Mouse (Mus musculus) lung, adult 18-20 months (tissue): ENCODE measurements around the gene Tmem240.
"Not testable (repeated sequence)": the region's sequence is repeated elsewhere in the genome, so short reads cannot be mapped to it uniquely, and the experiment has no call there.

Experiments used
- DNase-seq, 2 experiments: peaks; one replicate each; pipeline ENCODE4 v3.0.0; 2022; ENCODE audit warnings: mixed read lengths in 2 of 2

Gene Tmem240

DNA sequence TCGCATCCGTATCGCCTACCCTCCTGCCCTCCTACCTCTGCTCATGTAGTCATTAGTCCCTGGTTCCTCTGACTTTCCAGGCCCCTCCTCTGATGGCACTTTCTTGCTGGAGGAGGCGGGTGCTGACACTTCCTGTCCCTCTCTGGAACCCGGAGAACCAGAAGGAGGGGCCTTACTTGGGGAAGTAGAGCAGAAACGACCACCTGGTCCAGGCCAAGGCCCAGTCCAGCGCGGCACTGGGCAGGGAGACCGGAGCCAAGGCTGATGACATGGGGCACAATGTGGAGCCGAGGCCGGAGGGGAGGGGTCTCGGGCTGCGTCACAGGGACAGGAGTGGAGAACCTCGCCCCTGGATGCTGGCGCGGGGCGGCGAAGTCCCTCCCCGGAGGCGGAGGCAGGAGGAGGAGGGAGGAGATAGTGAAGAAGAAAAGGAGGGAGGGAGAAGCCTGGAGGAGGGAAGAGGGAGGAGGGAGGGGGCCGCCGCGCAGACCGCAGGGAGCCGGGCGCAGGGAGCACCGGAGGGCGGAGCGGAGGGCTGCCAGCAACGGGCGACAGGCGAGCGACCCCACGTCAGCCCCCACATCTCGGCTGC lies at the start of gene Tmem240:
Gene Tmem240, plus strand, starts transcription at position 451 of the 592 bp plus-strand sequence.
- DNase-seq, result peak; percentile 91 to 93

DNA sequence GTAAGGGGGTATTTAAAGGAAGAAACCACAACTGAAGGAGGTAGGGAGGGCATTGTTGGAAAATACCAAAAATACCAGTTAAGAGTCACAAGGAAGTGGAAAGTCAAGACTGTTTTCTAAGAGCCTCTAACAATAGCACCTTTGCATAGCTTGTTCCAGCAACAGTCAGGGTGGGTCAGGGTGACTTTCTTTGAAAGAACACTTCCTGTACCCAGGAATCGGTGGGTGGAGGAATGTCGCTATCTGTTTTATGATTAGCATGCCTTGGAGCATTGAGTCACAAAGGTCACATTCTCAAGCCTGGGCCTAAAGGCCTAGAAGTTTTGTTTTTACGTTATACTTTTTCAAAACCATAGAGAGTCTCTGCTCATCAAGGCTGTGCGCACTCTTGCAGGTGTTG lies 46.8 kb upstream of the Tmem240 start:
- DNase-seq, result not testable (repeated sequence)

DNA sequence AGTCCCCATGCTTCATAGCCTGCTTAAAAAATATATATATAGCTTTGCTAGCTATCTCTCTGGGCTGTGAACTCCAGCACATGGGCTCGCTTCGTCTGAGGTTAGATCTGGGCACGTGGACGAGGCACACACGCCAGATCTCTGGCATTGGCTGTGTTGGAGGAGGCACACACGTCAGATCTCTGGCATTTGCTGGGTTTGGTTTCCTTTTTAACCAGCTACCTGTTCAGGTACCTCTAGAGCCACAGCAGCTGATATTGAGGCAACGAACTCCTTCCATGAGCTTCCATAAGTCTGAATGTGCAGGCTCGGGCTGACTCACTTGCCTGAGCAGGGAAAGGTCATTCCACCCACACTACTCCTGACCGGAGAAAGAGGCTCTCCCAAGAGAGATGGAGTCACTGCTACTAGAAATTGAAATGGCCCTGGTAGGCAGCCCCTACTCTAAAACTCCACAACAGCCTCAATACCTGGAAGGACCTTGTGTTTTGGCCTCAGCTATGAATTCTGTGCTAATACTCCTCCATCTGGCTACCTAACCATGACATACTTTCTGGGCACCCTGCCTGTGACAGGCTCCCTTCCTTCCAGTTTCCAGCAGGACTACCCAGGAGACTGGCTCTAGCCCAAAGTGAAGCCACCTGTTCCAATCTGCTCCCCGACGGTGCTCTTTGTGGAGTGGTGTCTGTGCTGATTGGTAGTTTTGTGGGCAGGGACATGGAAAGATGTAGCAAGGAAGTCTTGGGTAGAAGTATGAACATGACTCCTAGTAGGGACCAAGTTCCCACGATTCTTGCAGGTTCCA lies 43.8 kb upstream of the Tmem240 start:
- DNase-seq, result no peak

DNA sequence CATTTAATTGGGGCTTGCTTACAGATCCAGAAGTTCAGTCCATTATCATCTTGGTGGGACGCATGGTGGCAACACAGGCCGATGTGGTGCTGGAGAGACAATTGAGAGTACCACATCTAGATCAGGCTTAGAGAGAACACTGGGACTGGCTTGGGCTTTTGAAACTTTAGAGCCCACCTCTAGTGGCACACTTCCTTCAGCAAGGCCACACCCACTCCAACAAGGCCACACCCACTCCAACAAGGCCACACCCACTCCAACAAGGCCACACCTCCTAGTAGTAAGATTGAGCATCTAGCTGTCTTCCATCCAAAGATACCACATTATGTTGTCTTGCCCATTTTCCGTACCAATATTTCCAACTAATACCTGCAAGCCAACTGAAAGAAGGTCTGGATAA lies 42.2 kb upstream of the Tmem240 start:
- DNase-seq, result no peak

DNA sequence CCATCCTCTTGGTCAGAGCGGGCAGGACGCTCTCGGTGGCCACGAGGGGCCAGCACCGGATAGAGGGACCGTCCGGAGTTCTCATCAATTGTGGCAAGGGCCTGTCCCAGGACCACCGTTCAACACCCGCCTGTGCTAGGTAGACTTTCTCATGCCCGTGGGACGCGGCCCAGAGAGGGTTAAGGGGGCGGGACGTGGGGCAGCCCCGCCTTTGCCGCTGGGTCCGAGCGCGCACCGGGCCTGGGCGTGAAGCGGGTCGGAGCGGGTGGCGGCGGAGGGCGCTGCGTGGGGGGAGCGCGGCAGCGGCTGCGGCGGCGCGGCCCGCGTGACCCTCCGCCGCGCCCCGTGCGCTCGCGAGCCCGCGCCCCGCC lies 40.5 kb upstream of the Tmem240 start, which contains the start of gene Fndc10:
Gene Fndc10, plus strand, starts transcription at position 232 of the 371 bp plus-strand sequence.
- DNase-seq, result peak; percentile 52 to 53

DNA sequence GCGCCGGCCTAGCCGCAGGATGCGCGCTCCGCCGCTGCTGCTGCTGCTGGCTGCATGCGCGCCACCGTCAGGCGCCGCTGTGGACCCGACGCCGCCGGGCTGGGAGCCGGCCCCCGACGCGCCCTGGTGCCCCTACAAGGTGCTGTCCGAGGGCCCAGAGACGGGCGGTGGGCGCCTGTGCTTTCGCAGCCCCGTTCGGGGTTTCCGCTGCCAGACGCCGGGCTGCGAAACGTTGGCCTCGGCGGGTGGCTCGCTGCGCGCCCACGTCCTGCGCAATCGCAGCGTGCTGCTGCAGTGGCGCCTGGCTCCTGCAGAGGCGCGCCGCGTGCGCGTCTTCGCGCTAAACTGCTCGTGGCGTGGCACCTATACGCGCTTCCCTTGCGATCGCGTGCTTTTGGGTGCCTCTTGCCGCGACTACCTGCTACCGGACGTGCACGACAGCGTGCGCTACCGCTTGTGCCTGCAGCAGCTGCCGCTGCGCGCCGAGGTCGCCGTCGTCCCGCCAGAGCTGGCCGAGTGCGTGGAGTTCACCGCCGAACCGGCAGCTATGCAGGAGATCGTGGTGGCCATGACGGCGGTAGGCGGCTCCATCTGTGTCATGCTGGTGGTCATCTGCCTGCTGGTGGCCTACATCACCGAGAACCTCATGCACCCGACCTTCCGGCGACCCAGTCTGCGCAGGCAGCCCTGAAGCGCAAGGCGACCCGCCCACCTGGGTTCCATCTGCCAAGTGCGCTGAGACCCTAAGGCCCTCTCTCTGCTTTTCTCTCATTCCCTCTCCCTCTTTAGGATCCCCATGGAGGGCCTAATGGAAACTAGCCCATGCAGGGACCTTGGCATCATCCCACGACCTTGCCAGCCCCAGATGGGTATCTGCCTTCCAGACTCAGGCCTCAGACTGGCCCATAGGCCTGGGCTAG lies 39.9 kb upstream of the Tmem240 start:
- DNase-seq, result peak; percentile 36 to 43

DNA sequence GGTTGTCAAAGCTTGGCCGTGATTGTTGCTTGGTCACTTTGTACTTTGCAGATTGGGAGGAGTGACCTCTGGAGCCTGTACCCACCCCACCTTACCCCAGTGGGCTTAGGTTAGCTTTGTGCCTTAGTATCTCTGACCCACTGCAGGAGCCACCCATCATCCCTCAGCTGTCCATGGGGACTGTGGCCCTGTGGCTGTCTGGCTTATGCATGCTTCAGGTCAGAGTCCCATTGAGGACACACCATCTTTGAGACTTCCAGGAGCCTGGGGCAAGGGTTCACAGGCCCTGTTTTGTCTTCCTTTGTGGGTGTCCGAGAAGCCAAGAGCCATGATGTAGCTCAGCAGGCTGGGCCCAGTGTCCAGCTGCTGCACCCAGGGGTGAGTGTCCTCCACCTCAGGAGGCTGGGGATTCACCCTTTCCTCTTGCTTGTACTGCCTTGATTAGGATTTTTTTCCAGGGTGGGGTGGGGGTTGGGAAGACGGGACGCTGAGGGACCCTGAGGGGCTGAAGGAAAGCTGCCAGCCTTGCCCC lies 39.0 kb upstream of the Tmem240 start:
- DNase-seq, result no peak

DNA sequence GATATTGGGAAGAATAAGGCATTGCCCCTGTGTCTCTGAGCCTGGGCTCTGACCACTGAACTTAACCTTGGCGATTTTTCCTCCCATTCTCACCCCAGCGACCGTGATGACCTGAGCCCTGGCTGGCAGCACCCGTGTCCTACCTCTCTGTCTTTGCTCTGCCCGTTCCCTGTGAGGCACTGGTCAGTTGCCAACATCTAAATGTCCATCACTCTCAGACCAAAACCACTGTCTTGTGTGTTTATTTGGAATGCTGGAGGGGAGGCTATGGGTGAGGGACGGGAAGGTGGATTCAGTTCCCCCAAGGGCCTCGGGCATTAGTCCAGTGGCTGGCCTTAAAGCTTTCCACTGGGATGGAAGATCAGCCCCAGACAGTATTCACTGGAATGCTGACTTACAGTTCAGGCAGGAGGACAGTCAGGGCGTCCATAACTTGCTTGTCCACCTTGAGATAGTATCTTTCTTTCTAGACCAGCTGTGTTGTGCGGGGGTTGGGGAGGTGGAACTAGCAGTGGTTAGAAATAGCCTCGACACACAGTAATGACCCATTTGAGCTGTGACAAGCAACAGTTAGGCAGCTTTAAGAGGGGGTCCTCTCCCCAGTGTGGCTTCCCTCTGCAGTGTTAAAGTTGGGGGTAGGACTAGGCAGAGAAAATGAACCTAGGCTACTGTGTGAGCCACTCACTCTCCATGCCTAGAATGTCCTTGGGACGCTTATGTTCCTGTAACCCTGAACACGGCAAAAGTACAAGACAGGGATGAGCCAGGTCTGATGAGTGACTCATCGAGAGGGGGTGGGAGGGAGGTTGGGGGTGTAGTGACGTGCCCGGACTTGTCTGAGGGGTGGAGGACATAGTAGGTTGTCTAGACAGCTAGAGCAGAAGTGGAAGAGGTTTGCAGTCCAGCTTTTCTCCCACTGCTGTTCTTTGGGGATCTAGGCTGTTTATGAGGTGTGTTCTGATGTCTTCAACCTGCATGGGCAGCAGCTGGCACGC lies 38.0 kb upstream of the Tmem240 start:
- DNase-seq, result no peak

DNA sequence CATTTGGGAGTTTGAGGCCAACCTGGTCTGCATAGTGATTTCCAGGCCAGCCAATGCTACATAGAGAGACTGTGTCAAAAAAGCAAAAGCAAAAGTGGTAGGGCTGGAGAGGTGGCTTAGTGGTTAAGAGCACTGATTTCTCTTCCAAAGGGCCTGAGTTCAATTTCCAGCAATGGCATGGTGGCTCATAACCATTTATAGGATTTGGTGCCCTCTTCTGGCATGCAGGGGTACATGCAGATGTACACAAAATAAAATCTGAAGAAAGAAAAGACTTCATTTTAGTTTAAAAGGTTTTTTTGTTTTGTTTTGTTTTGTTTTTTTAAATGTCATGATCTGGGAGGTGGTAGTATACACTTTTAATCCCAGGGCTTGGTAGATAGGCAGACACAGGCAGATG lies 34.2 kb upstream of the Tmem240 start:
- no peak for DNase-seq

DNA sequence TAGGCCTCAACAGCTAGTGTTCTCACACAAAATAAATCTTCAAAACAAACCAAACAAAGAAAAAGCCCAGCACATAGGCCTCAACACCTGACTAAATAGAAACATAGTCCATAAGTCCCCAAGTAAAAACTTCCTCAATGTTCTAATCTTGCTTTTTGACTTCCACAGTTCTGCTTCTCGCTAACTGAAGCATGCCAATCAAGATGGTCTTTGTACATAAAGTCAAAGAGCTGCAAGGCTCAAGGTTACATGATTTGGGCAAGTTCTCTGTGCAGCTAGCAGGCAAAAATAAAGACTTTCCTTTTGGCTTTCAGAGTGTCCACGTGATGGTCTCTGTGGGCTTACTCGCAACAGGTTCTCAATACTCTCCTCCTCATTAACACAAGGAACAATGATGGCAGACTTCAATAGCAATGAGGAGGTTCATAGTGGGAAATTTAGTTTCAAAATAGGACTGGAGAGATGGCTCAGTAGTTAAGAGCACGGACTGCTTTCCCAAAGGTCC lies 31.1 kb upstream of the Tmem240 start:
- no peak for DNase-seq

DNA sequence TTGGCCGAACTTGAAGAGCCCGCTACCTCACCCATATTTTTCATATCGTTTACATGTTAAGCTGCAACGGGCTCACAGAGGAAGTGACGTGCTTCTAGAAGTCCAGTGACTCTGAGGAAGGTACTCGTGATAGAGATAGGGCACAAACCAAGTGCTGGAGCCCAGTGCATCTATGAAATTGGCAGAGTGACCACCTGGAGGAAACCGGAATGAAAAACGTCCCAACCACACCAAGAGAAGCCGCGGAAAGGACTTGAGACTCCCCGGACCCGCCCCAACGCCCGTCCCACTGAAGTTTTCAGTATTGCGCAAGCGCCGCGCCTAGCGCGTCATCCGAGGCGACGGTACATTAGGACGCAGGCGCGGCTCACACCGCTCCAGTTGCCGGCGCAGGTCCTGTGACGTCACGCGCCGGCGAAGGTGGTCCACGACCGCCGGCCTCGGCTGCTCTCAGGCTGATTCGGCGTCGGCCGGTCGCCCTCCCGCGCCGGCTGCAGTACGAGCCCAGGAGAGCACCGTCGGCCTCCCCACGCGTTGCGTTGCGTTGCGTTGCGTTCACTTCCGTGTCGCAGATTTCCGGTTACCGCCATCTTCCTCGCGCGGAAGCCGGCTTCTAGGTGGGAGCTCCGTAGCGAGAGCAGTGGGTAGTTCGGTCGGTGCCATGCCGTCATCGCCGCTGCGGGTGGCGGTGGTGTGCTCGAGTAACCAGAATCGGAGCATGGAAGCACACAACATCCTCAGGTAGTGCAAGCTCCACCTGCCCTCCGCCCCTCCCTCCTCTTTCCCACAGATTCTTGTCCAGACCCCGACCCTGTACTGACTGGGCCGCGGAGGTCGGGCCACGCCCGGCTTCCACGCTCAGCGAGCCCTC lies 29.6 kb upstream of the Tmem240 start, which contains the start of gene Ssu72:
Gene Ssu72, plus strand, starts transcription at position 80 of the 871 bp plus-strand sequence.
- DNase-seq, result peak; percentile 93 to 94

DNA sequence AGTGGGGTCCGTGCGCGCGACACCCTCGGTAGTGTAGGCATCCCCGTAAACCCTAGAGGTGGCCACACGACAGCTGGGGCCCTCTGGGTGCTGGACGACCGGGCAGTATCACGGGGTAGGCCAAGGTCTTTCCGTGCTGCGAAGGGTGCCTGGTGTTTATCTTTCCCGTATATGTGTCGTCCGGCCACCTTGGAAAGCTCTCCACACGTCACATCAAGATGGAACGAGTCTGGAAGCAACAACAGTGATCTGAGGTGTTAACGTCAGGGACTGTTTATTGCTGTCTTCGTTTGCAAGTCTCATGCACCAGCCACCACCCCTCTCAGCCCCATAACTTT lies 29.0 kb upstream of the Tmem240 start:
- DNase-seq, result no peak

DNA sequence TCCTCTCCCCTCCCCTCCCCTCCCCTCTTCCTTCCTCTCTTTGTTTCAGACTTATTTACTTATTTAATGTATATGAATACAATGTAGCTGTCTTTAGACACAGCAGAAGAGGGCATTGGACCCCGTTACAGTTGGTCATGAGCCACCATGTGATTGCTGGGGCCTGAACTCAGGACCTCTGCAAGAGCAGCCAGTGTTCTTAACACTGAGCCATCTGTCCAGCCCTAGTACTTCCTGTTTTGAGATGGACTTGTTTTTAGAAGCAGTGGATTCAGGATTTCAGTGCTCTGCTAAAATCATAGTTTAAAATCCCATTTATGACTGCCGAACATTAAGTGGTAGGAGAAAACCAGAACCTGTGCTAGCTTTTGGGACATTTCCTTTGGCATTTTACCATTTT lies 26.0 kb upstream of the Tmem240 start:
- DNase-seq, result no peak

DNA sequence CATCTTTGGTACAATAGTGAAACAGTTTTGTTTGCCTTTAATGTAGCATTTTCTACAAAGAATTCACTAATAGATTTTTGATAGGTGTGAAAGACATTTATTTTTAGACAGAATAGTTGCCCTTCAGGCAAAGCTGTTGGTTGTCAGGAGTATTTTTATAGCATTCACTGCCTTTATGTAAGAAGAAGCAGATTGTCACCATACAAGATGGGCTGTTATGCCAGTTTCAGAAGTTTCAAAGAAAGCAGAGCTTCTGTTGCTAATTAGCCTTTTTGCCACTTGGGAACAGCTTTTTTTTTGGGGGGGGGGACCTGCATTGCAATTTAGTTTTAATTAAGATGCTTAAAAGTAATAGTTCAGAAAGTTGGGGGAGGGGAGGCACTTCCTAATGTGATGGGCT lies 25.6 kb upstream of the Tmem240 start:
- no peak for DNase-seq

DNA sequence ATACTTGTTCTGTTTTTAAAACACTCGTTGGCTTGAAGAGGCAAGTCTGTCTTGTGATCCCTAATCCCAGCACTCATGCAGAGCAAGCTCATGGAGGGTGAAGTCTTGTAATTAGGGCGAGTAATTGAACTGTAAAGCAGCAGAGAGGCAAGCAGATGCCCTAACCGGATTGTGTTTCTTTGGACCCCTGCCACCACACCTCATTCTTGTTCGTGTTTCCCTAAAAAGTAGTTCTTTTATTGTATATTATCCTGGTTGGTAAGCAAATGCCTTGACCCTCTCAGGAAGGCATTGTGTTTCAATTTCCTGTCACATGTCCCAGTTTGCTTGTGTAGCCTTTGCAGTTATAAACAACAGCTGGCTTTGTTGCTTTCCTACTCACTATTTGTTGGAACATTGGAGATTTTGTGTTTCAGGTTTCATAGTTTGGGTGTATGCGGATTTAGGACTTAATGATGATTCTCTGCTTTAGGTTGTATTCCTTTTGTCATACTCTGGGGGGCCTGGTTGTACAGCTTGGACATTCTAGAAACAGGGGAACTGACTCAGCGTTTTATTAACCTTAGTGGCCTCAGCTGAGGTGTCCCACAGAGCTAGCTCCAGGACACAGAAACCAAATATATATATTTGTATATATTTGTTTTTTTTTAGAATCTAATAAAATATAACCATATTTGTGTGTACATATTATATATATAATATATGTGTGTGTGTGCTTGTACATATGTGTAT lies 23.9 kb upstream of the Tmem240 start:
- peak in 1 of 2 experiments; percentile 10 for DNase-seq

DNA sequence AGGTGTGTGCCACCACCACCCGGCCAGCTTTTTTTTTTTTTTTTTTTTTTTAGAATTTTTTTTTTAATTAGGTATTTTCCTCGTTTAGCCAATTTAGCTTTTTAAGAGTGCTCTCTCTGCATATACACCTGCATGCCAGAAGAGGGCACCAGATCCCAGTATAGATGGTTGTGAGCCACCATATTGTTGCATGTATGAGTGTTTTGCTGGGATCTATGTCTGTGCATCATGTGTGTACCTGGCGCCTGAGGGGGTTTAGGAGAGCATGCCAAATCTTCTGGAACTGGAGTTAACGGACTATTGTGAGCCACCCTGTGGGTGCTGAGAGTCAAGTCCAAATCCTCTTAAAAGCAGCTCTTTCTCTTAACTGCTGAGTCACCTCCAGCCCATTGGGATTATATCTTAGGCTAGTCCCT lies 12.9 kb upstream of the Tmem240 start:
- DNase-seq, result peak in 1 of 2 experiments; percentile 21

DNA sequence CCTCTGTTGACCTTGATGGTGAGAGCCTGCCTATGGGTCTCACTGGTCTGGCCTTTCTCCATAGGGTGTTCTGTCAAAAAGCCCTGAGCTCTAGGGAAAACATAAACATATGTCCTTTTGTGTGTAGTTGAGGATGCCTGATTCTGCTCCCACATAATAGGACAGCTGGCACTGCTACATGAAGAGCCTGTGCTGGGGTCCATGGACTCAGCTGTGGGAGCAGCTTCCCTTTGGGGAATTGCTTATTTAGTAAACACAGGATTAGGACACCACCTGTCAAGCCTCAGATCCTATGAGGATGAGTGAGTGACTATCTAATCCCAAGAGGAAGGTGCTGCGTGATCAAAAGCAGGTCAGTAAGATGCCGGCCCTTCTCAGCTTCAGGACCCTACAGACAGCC lies 6.6 kb upstream of the Tmem240 start:
- no peak for DNase-seq

DNA sequence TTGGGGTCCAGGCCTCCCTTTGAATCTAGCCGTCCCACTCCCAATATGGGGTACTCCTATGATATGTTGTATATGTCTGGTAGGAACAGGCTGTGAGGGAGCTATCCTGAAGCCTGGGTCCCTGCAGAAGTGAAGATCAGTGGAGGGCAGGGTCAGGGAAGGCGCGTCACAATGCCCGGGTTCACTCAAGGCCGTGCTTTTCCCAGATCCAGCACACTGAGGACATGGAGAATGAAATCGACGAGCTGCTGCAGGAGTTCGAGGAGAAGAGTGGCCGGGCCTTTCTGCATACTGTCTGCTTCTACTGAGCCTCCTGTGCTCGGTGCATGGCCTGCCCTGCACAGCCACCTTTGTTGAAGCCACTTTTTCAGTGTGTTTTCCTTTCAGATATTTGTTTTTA lies 1.3 kb upstream of the Tmem240 start:
- DNase-seq, result no peak

DNA sequence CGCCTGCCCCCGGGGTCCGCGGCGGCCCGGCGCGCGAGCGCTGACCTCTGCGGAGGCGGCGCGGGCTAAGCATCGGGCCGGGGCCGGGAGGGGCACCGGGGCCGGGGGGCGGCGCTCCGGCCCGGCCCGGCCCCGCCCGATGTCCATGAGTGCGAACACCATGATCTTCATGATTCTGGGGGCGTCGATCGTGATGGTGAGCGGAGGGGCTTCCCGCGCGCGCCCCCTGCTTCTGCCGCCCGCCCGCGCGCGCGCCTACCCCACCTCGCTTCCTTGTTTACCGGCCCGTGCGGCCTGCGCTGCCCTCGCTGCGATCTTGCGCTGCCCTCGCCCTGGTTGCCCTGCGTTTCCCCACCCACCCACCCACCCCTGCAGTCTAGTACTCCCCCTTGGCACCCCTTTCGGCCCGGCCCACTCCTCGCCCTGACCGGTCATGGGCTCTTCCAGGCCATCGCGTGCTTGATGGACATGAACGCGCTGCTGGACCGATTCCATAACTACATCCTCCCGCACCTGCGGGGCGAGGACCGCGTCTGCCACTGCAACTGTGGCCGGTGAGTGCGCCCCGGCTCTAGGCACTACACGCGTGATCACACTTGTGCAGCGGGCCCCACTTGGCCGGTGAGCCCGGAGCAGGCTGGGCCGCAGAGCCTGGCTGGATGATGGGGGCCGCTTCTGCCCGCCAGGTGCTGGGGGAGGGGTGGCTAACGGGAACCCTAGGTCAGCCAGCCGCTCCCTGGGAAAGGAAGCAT lies 527 bp downstream of the Tmem240 start:
- DNase-seq, result peak; percentile 31 to 39
